Mouse (Mus musculus) CD8-positive naive resting alpha-beta T cell, adult 2 months (primary cell): ENCODE measurements around the gene Tmprss15.

Experiments
- DNase-seq, 2 experiments: peaks; one replicate each; pipeline ENCODE4 v3.0.0; 2022; ENCODE audit warnings: low read depth in 2 of 2, low spot score in 2 of 2

Tmprss15 gene

DNA sequence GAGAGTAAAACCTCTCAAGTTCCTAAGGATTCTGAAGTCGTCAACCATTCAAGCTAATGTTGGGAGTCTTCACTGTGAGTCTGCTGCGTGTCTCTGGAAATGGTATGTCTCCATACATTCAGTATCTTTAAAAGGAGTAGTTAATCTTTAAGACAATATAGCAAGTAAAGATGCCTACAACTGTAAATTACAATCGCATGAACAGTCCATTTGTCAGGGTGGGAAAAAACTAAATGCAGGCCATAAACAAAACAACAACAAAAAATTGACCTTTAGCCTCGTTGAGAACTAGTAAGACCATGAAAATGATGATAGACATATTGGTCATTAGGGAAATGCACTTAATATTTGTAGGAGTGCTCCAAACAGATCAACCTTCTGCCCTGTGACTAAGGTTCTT, at the start of gene Tmprss15:
Tmprss15 (minus strand) TSS at position 101 of the 400 bp plus-strand sequence.
- DNase-seq, result no peak

DNA sequence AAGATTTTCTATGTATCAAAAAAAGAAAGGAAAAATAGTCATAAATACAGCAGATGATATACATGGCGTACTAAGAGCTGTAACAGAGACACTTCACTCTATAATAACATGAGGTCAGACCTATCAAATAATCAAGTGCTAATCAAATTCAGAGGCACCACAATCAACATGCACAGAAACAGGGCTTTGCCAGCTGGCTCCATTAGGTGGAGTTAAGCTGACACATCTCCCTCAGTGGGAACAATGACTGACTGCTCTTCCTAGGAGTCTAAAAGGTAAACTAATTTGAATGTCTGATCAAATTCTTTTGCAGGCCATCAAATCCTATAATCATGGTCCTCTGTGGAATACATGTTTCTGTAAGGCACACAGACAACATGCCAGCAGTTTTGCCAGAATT, 24.0 kb upstream of the Tmprss15 start:
- DNase-seq, result no peak

DNA sequence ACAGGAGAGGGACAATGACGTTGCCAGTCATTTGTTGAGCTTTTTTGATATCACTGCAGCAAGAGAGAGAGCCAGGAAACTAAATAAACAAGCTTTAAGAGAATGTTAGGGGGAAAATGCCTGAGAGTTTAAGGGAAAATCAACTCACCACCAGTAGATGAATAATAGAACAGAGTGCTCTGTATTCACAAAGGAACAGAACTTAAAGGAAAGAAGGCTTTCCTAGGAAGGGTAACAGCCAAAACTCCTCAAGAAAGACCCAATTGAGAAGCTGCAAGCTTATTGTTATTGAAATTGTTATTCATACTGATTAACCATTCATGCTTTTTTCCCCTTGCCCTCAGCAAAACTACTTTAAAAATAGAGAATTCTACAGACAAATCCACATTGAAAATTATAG, 18.6 kb upstream of the Tmprss15 start:
- no peak for DNase-seq

DNA sequence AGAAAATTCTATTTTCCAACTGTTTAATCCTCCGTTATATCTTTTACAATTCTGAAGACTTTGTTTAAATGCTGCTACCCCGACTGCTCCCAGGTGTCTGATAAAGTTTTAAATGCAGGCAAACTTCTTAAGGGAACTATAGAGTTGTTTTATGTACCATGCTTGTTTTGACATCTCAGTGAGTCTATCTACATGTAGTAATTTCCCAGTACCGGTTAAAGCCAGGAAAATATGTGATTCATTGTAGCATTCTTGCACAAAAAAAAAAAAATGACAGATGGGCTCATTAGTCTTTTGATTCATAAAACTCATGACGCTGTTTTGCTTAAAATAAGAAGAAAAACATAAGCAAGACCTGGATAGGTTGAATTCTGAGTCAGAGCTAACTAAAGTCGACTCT, 18.1 kb upstream of the Tmprss15 start:
- no peak for DNase-seq

DNA sequence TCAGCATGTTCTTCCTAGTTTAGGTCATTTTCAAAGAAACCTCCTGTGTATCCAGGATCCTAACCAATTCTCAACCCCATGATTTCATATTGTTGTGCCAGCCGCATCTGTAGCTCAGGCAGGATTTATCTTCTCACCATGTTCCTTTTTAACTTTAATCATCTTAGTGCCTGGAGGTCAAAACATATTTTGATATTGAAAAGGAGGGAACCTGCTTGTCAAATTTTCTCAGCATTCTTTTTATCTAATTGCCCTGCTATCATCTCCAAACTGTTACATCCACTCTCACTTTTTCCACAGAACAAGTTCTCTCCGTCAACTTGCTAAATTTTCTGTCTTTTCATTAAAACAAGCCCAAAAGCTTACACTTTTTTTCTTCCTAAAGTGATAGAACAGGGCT, 9.4 kb upstream of the Tmprss15 start:
- no peak for DNase-seq

DNA sequence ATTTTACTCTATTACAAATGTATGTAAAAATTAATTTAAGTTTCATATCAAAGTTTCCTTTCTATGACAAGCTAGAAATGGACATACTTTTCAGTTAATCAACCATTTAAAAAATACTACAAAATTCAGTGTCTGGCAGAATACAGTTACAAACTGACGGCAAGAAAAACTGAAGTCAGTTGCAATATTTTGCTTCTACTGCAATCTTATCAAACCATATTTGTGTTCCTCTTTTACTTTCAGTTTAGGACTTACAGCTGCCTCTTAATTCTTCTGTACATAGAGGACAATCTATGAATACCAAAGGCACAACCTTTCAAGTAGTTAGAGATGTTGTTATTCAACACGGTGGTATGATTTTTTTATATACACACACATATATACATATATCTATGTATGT, 7.4 kb upstream of the Tmprss15 start:
- DNase-seq, result no peak

DNA sequence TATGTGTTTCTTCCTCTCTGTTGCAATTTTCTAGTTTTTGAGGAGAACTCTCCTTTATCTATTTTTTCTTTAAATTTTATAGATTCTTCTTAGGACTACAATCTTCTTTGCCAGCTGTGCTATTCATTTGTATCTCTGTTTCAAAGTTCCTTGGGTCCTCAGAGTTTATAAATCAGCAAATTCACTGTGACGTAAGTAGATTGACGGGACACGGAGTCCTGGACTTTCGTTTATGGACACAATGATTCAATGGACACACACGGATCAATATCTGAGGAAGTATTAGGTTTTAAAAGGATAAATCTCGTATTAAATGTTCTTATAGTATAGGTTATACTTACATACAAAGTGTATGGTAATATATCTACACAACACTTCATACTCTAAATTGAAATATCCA, 4.3 kb downstream of the Tmprss15 start:
- no peak for DNase-seq

DNA sequence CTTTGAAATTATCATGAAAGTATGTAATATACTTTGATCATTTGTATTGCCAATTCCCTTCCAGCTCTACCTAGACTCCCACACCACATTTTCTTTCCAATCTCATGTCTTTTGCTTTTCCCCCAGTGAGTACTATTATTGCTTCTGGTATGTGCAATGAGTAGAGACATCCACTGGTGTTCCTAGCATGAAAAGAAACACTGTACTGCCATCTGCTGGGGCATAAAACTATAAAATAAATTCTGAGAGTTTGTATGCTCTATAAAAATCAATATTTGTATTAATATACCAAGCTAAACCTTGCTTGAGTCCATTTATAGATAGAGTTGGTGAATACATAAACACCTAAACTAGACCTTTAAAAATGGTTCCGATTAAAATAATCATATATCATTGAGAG, 27.0 kb downstream of the Tmprss15 start:
- DNase-seq, result no peak

DNA sequence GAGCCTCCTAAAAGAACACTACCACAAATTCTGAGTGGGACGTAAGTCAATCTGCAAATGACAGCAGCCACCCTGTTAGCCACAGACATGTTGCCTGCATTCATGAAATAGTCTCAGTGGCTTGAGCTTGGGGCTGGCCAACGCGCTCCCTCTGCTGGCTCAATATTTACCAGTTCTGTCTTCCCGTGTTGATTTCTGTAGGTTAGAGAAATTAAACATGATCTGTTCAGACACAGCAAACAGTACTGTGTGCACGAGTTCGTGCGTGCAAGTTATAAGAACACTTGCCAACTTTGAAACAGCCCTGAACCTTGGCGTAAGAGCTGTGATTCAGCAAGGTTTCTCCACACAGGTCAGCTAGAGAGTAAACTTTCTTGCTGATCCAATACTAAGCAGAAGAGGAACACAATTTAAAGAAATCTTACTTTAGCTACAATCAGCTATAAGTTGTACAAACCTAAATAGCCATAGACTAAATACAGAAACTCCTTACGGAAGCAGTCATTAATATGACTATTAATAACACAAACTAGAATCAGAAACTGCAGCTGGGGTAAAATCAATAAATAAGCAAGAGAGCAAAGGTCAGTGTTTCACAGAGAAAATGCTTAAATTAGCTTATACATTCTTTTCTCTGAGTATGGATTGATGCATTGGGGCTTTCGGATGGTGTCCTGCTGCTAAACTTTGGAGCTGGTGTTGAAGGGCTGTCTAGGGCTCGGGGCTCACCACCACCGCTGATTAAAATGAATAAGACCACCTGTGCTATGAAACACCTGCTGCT, 31.9 kb downstream of the Tmprss15 start:
- DNase-seq, result no peak

DNA sequence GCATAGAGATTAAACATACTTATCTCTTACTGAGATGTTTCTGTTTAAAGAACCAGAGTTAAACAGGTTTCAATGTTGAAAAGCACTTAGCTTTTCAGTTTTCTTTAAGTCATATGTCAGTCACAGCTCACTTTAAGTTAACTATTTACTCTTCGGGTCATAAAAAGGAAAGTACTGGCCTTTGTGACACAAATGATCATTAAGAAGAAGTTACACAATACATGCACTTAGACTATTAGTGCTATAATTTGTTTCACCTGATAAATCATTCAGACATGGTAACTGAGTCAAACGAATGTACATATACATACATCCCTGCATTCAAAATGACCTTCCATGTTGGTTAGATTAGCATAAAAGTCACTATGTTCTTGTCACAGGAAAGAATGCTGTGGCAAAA, 58.3 kb downstream of the Tmprss15 start:
- DNase-seq, result no peak

DNA sequence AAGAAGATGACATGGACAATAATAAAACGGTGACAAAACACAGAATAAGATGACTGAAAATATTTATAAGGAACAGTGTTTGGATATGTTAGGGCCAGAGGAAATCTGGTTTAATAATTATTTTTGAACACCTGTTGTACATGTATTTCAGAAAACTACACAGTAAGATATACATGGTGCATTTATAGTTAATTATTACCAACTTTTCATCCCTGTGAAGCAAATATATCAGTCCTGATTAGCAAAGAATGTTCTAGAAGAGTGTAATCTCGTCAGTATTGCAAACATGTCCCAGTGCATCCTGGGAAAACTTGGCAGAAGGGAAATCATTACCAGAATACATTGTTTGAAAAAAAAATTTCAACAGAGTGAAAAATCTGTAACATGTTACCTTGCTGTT, 88.1 kb downstream of the Tmprss15 start:
- no peak for DNase-seq

DNA sequence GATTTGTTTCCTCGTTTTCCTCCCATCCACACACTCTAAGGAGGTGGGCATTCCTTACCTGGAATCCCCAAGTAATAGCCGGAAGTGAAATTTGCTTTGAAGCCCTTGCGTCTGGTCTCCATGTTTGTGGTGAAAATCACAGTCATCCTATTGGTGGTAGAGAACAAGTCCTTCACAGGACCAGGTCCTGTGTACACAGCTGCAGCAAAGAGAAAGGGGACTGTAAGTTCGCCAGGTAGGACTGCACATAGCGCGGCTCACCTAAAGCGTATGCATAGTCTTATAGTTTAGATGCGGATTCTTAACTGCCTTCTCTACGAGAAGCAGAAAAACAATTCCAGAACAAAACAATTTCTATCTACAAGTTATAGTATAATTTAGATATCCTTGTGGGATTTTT, 89.2 kb downstream of the Tmprss15 start:
- DNase-seq, result no peak

DNA sequence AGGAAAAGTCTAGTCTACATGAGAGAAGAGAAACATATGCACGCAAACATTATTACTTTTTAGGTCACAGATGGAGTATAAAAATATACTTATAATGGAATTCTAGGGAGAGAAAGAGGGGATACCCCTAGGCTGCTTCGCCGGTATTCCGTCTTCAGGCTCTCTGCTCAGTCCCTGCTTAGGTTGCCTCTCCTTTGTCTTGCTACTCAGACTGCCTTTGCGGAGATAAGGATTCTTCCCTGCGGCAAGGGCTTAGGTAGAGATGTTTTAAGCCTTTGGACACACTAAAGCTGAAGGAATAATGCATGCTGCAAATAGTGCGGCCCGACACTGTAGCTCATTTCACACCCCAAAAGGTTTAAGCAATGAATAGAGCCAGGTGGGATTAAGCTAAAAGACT, 114.5 kb downstream of the Tmprss15 start:
- DNase-seq, result no peak

DNA sequence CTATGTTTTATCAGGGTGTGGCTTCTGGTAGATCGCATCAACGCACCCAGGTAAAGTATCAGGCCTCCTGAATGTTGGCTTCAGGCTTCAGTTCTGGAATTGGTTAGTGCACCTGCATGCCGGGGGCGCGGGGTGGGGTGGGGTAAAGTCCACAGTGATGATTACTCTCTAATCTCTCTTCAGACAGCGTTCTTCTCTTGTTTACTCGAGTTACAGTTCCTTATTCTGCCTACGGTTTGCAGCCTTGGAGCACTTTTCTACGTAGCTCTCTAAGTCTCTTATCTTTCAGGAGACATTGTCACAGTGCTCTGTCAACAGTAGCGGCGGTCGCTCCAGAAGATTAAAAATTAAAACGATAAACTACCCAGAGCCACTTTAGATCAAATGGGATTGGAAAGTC, 116.8 kb downstream of the Tmprss15 start:
- no peak for DNase-seq

DNA sequence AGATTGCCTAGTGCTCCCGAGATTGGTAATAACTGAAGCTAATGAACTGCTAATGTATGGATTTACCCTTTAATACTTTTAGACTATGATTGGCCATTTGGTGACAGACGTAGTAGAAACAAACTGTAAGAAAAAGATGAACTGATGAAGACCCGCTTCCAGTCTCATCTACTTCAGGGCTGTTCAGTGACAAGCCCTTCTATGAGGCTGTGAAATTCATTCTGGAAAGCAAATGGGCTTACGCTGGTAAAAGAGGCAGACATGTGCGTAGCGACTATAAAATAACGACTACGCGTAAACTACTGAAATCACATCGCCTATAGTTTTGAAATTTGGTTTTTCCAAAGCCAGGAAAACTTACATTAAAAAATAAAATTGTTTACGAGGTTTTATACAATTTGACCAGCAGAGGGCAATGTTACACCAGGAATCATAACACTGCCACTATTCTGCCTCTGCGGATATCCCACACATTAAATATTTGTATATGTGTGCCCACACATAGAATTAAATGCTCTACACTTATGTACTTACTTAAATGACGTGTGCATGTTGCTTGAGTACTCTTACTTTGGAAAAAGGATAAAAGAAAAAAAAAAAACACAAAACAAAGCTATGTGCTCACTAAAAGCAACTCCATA, 121.7 kb downstream of the Tmprss15 start:
- DNase-seq, result no peak

DNA sequence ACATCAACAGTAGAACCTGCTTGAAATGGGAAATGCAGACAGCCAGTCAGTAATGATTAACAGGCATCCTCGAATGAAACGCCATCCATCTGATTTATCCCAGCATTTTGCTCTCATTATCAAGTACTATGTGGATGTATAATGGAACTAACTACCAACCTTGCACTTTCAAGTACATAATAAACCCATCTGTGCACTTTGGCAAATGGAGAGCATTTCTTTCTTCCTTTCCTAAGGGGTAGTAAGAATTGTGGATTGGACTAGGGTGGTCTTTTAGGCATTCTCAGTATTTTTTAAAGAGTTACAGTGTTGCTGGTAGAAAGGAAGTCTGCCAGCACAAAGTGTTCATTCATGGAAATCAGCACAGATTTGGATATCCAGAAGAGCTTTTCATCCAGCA, 133.5 kb downstream of the Tmprss15 start:
- DNase-seq, result no peak

DNA sequence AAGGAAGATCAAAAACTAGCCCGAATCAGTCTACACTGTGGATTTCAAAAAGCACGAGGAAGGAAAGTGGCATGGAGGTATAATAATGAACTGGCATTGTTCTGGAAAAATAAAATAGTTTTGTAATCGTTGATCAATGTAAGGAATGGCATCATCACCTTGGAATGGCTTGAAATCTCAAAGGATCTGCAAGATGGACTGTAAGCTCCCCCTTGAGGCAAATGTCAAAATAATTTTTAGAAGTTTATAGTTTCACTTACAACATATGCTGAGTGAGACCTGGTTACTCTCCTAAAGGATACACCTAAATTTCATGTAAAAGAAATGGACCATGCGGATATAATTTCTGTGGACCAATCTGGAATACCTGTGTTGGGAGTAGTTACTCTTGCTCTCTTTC, 140.5 kb downstream of the Tmprss15 start:
- no peak for DNase-seq

DNA sequence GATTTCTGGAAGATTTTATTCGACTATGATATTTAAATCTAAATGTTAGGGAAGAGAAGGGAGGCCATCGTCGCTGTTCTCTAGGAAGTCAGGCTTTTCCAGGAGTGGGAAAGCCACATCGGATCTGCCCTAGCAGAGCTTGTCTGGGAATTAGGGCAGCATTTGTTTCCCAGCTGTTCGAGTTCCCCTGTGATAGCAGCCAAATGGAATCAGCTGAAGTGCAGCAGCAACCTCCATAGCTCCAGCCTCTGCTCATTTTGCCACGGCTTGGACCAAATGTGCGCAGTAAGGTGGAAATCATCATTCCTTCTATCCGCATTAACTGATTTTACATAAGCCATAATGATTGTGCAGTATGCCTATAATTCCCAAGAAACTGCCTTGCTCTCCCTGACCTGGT, 153.1 kb downstream of the Tmprss15 start:
- DNase-seq, result no peak

DNA sequence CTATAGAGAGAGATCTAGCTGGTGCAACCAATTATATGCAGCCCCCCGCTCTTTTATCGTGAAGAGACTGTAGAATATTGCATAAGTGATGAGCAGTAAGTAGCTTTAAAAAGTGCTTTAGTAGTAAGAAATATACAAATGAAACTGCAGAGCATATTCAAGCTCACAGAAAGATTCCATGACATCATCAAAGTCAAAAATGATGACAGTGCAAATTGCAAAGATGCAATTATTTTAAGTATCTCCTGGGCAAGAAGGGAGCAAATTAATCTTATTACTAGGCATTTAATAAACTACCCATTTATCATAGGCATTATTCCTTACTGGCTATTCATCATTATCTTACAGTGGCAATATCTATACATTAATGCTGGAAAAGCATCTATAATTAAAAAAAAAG, 156.6 kb downstream of the Tmprss15 start:
- no peak for DNase-seq

DNA sequence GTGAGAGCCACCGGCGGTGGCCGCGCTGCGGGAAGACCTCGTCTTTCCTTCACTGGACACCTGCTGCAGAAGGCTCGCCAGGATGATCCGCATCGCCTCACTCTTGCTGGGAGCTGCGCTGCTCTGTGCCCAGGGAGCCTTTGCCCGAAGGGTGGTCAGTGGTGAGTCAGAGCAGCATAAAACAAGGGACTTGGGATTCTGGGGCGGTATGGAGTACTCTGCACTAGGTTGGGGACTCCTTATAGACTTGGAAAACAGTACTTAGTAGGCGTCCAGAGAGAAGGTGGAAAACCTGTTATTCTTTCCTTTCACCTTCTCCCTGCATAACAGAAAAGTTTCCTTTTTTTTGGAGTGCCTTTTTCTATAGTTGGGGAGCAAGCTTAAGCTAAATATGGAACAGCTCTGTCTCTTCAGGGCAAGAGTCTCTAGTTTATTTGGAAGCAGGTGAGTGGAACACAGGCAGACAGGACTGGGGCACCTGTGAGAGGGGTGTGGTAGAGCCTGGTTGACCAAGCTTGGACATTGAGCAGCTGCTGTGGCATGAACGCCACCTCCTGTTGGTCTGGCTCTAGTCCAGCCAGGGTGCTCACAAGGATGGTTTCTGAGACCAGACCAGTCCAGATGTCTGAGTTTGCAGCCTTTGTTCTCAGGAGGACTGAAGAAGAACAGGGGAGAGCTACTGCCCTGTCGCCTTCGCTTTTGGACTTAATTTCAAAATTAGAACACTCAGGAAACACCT, 159.4 kb downstream of the Tmprss15 start:
- no peak for DNase-seq

DNA sequence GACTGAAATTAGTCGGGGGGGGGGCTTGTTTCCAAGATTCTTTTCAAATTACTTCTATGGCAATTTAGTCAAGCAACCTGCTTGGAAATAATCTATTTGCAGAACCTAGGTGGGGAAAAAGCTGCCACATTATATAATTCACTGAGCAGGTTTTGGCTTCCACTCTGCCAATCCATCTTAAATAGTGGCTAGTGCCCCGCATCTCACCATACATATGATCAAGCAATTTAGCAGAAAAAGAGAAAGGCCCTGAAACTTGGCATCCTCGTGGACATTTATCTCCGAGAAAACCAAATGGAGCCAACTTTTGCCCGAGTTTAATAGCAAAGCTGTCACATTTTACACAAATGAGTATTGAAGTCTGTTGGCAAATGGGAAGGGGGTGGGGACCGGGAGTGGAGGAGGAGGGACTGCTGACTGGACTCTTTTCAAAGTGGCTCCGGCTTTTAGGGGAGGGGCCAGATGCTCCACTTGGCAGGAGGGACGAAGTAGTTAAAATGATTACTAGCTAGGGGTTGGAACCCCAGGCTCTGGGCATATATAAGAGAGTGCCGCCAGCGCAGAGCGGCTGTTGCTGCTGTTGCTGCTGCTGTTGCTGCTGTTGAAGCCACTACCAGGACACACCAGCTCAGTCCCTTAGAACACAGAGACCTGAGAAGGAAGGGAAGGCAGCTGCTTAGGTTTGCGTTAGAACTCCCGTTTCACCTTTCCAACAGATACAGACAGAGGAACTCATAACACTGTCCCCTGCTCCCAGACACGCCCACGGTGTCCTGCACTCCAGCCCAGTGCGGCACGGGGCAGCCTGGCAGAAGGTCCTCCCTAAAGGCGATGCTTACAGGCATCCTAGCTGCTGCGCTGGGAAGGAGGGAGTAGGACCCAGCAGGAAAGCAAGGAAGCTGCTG, 160.3 kb downstream of the Tmprss15 start, which contains the start of gene Chodl:
Chodl (plus strand) TSS at position 567 of the 905 bp plus-strand sequence.
- DNase-seq, result no peak
